Mouse (Mus musculus) left cerebral cortex, adult 9 months (tissue): ENCODE data around the gene Zan.
A peak's percentile ranks its signal among the peaks of the same experiment; 100 is the strongest.

ENCODE experiments used
- DNase-seq, 2 experiments: peaks; one replicate each; pipeline ENCODE4 v3.0.0; 2022; ENCODE audit warnings: low spot score in 2 of 2

The Zan gene

GRCm38 (mm10) chr5:137419105-137419504 is 57.8 kb downstream of the Zan start:
- DNase-seq = no peak

GRCm38 (mm10) chr5:137414253-137414652 is 62.6 kb downstream of the Zan start:
- no peak for DNase-seq

- no peak for DNase-seq
Observed at GRCm38 (mm10) chr5:137411235-137411634, 65.6 kb downstream of the Zan start.

GRCm38 (mm10) chr5:137410549-137410948 is 66.3 kb downstream of the Zan start:
- no peak for DNase-seq

GRCm38 (mm10) chr5:137410066-137410465 is 66.8 kb downstream of the Zan start:
- no peak for DNase-seq

- peak in 1 of 2 experiments; percentile 11 for DNase-seq
Observed at GRCm38 (mm10) chr5:137409451-137409850, 67.4 kb downstream of the Zan start.

GRCm38 (mm10) chr5:137404081-137404480 is 72.8 kb downstream of the Zan start:
- DNase-seq = no peak

GRCm38 (mm10) chr5:137394456-137394855 is 82.4 kb downstream of the Zan start:
- DNase-seq = no peak

GRCm38 (mm10) chr5:137391641-137392040 is 85.2 kb downstream of the Zan start:
- DNase-seq = no peak

- no peak for DNase-seq
Observed at GRCm38 (mm10) chr5:137386712-137387111, 90.2 kb downstream of the Zan start.

- no peak for DNase-seq
Observed at GRCm38 (mm10) chr5:137383441-137383840, 93.4 kb downstream of the Zan start.

- DNase-seq = peak in 1 of 2 experiments; percentile 34
Observed at GRCm38 (mm10) chr5:137381152-137381551, 95.7 kb downstream of the Zan start.

GRCm38 (mm10) chr5:137377603-137378002 is 99.3 kb downstream of the Zan start:
- no peak for DNase-seq

- DNase-seq = no peak
Observed at GRCm38 (mm10) chr5:137377176-137377575, 99.7 kb downstream of the Zan start.

GRCm38 (mm10) chr5:137376722-137377121 is 100.1 kb downstream of the Zan start:
- DNase-seq = no peak

- DNase-seq = no peak
Observed at GRCm38 (mm10) chr5:137376198-137376597, 100.7 kb downstream of the Zan start.

- DNase-seq = no peak
Observed at GRCm38 (mm10) chr5:137375627-137376026, 101.2 kb downstream of the Zan start.

- no peak for DNase-seq
Observed at GRCm38 (mm10) chr5:137374521-137375080, 102.3 kb downstream of the Zan start.

- DNase-seq = no peak
Observed at GRCm38 (mm10) chr5:137373371-137373950, 103.4 kb downstream of the Zan start.

- DNase-seq = no peak
Observed at GRCm38 (mm10) chr5:137369665-137370064, 107.2 kb downstream of the Zan start.

- no peak for DNase-seq
Observed at GRCm38 (mm10) chr5:137358382-137358781, 118.5 kb downstream of the Zan start.

- DNase-seq = no peak
Observed at GRCm38 (mm10) chr5:137354091-137354490, 122.8 kb downstream of the Zan start.

GRCm38 (mm10) chr5:137352011-137352975 is 124.6 kb downstream of the Zan start:
- DNase-seq = no peak
